ENCODE assay signal across 8 mouse cellular contexts in the genomic region with DNA sequence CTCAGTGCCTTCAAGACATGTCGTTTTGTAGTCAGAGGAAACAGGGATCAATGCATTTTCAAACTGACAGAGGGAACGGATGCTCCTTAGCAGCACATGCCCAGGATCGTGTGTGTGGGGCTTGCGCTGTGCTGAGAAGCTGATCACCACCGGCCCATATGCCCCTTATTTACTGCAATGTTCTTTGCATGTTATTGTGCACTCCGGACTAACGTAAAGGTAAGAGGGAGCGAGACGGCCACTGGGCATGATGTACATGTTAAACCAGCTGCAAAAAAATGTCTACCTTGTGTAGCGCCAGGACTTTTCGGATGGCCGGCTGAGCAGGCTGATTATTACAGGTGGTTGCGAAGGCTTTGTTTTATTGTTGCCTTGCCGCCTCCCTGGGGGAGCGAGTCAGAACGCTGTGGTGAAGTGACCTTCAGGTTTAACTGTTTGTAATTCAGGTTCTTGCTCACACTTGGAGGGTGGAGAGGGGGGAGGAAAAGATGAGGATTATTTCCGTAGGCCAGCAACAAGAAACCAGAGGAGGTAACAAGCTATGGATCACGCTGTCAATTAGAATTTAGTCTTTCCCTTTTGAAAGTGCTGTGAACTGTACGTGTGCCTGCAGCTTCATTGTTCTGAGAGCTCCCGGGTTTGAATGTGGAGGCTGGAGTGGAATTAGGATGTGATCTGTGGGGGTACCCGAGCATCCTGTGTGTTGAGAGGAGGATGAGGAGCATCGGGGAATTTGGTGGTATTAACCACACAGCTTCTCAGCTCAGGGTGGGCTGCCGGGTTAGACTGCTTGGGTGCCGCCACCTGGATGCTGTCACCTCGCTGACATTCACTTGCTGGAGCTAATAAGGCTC.
DNase-seq lines count a peak whose midpoint lies in the region; ATAC-seq and TF ChIP-seq lines count a peak whose summit lies in the region.

No protein-coding gene starts in this region.

- no peaks in the 10 kb centered on the region for H3K36me3 ChIP-seq in kidney, embryonic 16.5 days (ENCODE audit: insufficient read depth, low read length)
- H3K36me3 ChIP-seq in forebrain, embryonic 11.5 days (ENCODE audit: control insufficient read depth, insufficient read depth, low read length), result no peaks in the 10 kb centered on the region

- TF ChIP-seq CTCF in layer of hippocampus, adult 2 months (conservative IDR thresholded peaks at IDR 0.05), result no peak

- H3K4me3 ChIP-seq in kidney, embryonic 16.5 days (ENCODE audit: low read length), result peak overlapping the region; percentile 34
- peak overlapping the region; percentile 32 for H3K4me3 ChIP-seq in forebrain, embryonic 11.5 days (ENCODE audit: low read depth, low read length)
- H3K4me3 ChIP-seq in layer of hippocampus, adult 2 months, result peak overlapping the region; percentile 70

- no peak overlapping the region; the same call in 1 of the 2 replicates for H3K9ac ChIP-seq in kidney, embryonic 16.5 days (replicated peaks; ENCODE audit: low read length)
- H3K9ac ChIP-seq in forebrain, embryonic 11.5 days (ENCODE audit: low read length), result peak overlapping the region; percentile 44; the same call in 1 of the 2 replicates

- peaks cover 8% of the 10 kb centered on the region; the same call in 1 of the 2 replicates for H3K4me1 ChIP-seq in kidney, embryonic 16.5 days (ENCODE audit: insufficient read depth, low read length)
- H3K4me1 ChIP-seq in forebrain, embryonic 11.5 days (replicated peaks; ENCODE audit: control insufficient read depth, insufficient read depth, low read length), result peaks cover 6% of the 10 kb centered on the region; the same call in 1 of the 2 replicates

- H3K9me3 ChIP-seq in kidney, embryonic 16.5 days (ENCODE audit: low read length), result no peaks in the 10 kb centered on the region
- no peaks in the 10 kb centered on the region for H3K9me3 ChIP-seq in forebrain, embryonic 11.5 days (ENCODE audit: control insufficient read depth, low read length)

- peak overlapping the region; percentile 47 for H3K4me2 ChIP-seq in kidney, embryonic 16.5 days (replicated peaks; ENCODE audit: low read depth, low read length)
- H3K4me2 ChIP-seq in forebrain, embryonic 11.5 days (ENCODE audit: low read depth, low read length, severe bottlenecking), result peak overlapping the region; percentile 73

- no peak for DNase-seq in kidney, postnatal 10 days
- DNase-seq in forebrain, embryonic 11.5 days (ENCODE audit: low spot score), result peak; percentile 51
- peak; percentile 15 to 33 for DNase-seq in layer of hippocampus, adult 2 months (ENCODE audit: low spot score in 2 of 2)
- DNase-seq in neural tube, embryonic 10.5 days (ENCODE audit: extremely low spot score, low spot score), result peak; percentile 16
- DNase-seq in spleen, postnatal 10 days (ENCODE audit: low spot score in 2 of 2), result no peak
- DNase-seq in cerebellum, adult 9-11 months, result no peak

- H3K27ac ChIP-seq in kidney, embryonic 16.5 days (ENCODE audit: low read length), result no peak overlapping the region
- H3K27ac ChIP-seq in forebrain, embryonic 11.5 days (ENCODE audit: low read depth, low read length), result no peak overlapping the region
- H3K27ac ChIP-seq in layer of hippocampus, adult 2 months, result peak overlapping the region; percentile 95

- peaks cover 14% of the 10 kb centered on the region for H3K27me3 ChIP-seq in kidney, embryonic 16.5 days (ENCODE audit: insufficient read depth, low read length)
- no peaks in the 10 kb centered on the region for H3K27me3 ChIP-seq in forebrain, embryonic 11.5 days (ENCODE audit: control insufficient read depth, insufficient read depth, low read length)

- WGBS in kidney, embryonic 16.5 days, result 8% methylated on average over 25 of the region's 25 CpGs
- 10% methylated on average over 25 of the region's 25 CpGs for WGBS in forebrain, embryonic 11.5 days

- ATAC-seq in kidney, embryonic 16.5 days (ENCODE audit: low FRiP score, low TSS enrichment), result peak; percentile 27; the same call in 1 of the 2 replicates
- peak; percentile 78 for ATAC-seq in forebrain, embryonic 11.5 days (replicated peaks; ENCODE audit: low FRiP score)
- ATAC-seq in CD4-positive, CD25-positive, alpha-beta regulatory T cell, adult 4 months, result no peak

Comparison
In these comparisons a context has a peak if more than half of its experiments do, and no peak if none do; other contexts are left out.
1. DNase-seq: peak in forebrain, embryonic 11.5 days (single experiment), layer of hippocampus, adult 2 months (2 of 2) and neural tube, embryonic 10.5 days (single experiment); none in kidney, postnatal 10 days (single experiment), spleen, postnatal 10 days (0 of 2) and cerebellum, adult 9-11 months (single experiment).
2. Peak in every context shown above with its lines, with median percentiles within 50 percentile points of each other: H3K4me3 ChIP-seq.